Mouse (Mus musculus) megakaryocyte progenitor cell, adult 5-6 weeks (primary cell): ENCODE results near the gene Med8. TPM values are rescaled to one million over a fixed set of nuclear protein-coding genes. Genes with fewer than 3 reads are reported as not detected.

Experiments used
- ATAC-seq: replicated peaks from 2 replicates; pipeline ENCODE4 v1.8.0; 2016; ENCODE audit warnings: mild to moderate bottlenecking, moderate TSS enrichment, inconsistent platforms; ENCODE audit not compliant: poor library complexity
- total RNA-seq, 2 experiments: library from RNA; stranded (forward) in 1 of 2; stranded (reverse) in 1 of 2; fragments of 157-497, 149-512 nt in 1 of 2; fragments of 200-1000 nt in 1 of 2; gene quantifications; 2 replicates each; pipeline versions ENCODE4 v1.2.3 to v1.2.4; 2015 to 2017

Med8 gene
- total RNA-seq, 2 experiments from 2014 or later, result 90.5 to 94.1 TPM

GRCm38 (mm10) chr4:118464956-118465355, 55.8 kb downstream of the Med8 start:
- ATAC-seq, result no peak

Other genes with a start within 250 kb of the Med8 start
- gene Kdm4a, start 229.3 kb upstream of the Med8 start, total RNA-seq (2015), result 9.1 and 9.6 TPM in 2 replicates
- gene Kdm4a, start 229.3 kb upstream of the Med8 start, total RNA-seq (2017), result 20.2 and 27.5 TPM in 2 replicates
- gene Ptprf, start 117.9 kb upstream of the Med8 start, total RNA-seq (2015), result 0.07 TPM in 1 of 2 replicates, not detected in the other
- 0.24 TPM in 1 of 2 replicates, not detected in the other for gene Ptprf, start 117.9 kb upstream of the Med8 start, total RNA-seq (2017)
- gene Szt2, start 64 bp upstream of the Med8 start, total RNA-seq (2015), result 12.0 and 13.7 TPM in 2 replicates
- gene Szt2, start 64 bp upstream of the Med8 start, total RNA-seq (2017), result 4.0 and 5.3 TPM in 2 replicates
- gene Elovl1, start 18.8 kb downstream of the Med8 start, total RNA-seq (2015), result 73.6 and 93.7 TPM in 2 replicates
- 58.7 and 64.1 TPM in 2 replicates for gene Elovl1, start 18.8 kb downstream of the Med8 start, total RNA-seq (2017)
- gene Cdc20, start 28.0 kb downstream of the Med8 start, total RNA-seq (2015), result 42.5 and 50.4 TPM in 2 replicates
- gene Cdc20, start 28.0 kb downstream of the Med8 start, total RNA-seq (2017), result 87.4 and 89.5 TPM in 2 replicates
- 1.1 and 9.0 TPM in 2 replicates for gene Mpl, start 48.2 kb downstream of the Med8 start, total RNA-seq (2015)
- gene Mpl, start 48.2 kb downstream of the Med8 start, total RNA-seq (2017), result 0.12 and 0.95 TPM in 2 replicates
- gene Tie1, start 80.7 kb downstream of the Med8 start, total RNA-seq (2015), result 4.3 and 4.4 TPM in 2 replicates
- gene Tie1, start 80.7 kb downstream of the Med8 start, total RNA-seq (2017), result 3.5 and 4.3 TPM in 2 replicates
- gene 2610528J11Rik, start 117.7 kb downstream of the Med8 start, total RNA-seq (2015), result not detected in 2 replicates
- gene 2610528J11Rik, start 117.7 kb downstream of the Med8 start, total RNA-seq (2017), result not detected in 2 replicates
- gene Tmem125, start 134.7 kb downstream of the Med8 start, total RNA-seq (2015), result 0.25 and 0.71 TPM in 2 replicates
- gene Tmem125, start 134.7 kb downstream of the Med8 start, total RNA-seq (2017), result 0.41 TPM in 1 of 2 replicates, not detected in the other
- gene Cfap57, start 211.4 kb downstream of the Med8 start, total RNA-seq (2015), result 1.2 and 1.5 TPM in 2 replicates
- gene Cfap57, start 211.4 kb downstream of the Med8 start, total RNA-seq (2017), result 3.5 and 4.3 TPM in 2 replicates
- 144 and 146 TPM in 2 replicates for gene Ebna1bp2, start 211.5 kb downstream of the Med8 start, total RNA-seq (2015)
- gene Ebna1bp2, start 211.5 kb downstream of the Med8 start, total RNA-seq (2017), result 133 and 168 TPM in 2 replicates
- gene Olfr62, start 249.6 kb downstream of the Med8 start, total RNA-seq (2015), result not detected in 2 replicates
- not detected in 2 replicates for gene Olfr62, start 249.6 kb downstream of the Med8 start, total RNA-seq (2017)